Mouse (Mus musculus) layer of hippocampus, adult 11-12 months (tissue): ENCODE results near the gene Hist1h2bg.

ENCODE experiments used
- DNase-seq: peaks from one replicate; pipeline ENCODE4 v3.0.0; 2022; ENCODE audit warnings: low spot score

The Hist1h2bg gene

DNA sequence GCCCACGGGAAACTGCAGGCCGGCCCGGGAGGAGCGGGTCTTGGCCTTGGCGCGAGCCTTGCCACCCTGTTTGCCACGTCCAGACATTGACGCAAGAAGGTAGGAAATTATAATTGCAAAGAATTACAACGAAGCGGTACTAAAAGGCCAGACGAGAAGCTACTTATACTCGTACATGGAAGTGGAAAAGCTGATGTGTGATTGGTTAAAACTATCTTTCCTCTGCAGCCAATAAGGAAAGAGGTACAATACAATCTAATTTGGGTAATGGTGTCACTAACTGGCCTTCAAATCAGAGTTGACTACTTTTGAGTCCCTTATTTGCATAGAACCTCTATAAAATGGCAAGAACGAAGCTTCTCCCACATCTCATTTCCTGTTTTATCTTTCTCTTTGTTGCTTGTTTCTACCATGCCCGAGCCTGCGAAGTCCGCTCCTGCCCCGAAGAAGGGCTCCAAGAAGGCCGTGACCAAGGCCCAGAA is at the start of gene Hist1h2bg, which contains the start of gene Hist1h2ae:
Gene Hist1h2bg, plus strand, starts transcription at position 375 of the 482 bp plus-strand sequence.
Gene Hist1h2ae, minus strand, starts transcription at position 199 of the 482 bp plus-strand sequence.
- peak; percentile 78 for DNase-seq

DNA sequence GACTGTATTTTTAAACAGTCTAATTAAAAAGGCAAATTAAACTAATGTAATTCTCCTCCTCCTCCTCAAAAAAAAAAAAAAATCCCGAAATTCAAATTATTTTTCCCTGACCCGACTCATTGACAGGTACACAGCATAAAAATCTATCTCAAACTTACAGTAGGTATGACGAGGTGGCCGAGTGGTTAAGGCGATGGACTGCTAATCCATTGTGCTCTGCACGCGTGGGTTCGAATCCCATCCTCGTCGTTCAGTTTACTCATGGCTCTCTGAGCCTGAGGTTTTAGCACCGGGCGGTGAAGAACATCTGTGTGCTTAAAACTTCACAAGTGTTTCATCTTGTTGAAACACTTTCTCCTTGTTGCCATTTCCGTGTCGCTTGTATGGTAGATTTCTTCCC is 49.5 kb upstream of the Hist1h2bg start:
- peak; percentile 77 for DNase-seq

DNA sequence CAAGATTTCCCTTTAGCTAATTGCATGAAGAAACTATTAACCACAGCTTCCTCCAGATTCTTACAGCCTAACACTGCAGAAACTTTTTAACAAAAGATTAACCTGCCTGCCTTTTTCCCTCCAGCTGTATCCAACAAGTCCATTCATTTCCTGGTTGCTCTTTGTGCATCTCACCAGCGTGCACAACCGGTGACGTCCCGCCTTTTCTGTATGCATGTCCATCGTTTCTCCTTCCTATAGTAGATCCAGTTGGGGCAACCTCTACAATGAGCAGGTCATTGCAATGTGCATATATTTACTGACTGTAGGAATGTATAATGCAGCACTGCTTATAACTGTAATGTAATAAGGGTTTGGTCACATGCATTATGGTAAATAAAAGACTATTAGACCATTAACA is 47.2 kb upstream of the Hist1h2bg start:
- no peak for DNase-seq

DNA sequence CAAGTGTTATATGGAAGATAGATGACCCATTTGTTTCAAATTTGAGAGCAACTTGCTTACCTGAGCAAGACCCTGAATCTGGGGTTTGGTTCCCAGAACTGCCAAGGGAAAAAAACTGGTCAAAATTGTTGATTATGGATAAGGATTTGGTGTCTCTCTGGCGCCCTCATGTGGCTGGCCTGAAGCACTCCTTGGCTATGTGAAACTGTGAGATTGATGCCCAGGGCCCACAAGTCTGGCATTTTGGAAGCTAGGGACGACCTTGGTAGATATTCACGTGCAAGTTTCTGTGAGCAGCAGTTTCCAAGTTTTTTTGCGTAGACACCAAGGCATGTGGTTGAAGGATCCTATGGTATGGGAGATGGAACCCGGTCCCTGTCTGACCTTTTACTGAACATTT is 46.5 kb upstream of the Hist1h2bg start:
- DNase-seq, result peak; percentile 63

DNA sequence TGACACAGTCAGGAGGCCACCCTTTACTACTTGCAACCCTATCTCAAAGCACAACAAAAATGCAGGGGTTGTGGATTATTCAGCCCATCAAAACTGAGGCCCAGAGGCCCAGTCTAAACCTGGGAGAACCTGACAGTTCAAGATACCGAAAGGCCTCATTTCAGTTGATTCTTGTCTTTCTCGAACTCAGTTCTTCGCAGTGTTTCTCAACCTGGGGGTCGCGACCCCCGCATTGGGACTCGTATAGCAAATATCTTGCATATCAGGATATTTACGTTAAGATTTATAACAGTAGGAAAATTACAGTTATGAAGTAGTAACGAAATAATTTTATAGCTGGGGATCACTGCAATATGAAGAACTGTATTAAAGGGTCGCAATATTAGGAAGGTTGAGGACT is 45.3 kb upstream of the Hist1h2bg start:
- DNase-seq, result no peak

DNA sequence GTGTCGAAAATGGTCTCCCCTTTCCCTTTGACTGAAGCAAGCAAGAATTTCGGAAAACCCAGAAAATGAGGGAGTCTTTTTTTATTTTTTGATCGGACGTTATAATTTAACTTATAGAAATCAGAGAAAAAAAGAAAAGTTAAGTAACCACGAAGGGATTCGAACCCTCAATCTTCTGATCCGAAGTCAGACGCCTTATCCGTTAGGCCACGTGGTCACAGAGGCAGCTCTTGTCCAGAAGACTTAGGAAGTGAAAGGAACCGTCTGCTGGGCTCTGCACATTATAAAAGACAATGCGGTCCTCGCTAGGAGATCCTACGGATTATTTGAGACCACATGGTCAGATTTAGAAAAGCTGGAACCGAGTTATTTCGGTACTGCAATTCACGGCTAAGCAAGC is 44.9 kb upstream of the Hist1h2bg start:
- DNase-seq, result peak; percentile 96

DNA sequence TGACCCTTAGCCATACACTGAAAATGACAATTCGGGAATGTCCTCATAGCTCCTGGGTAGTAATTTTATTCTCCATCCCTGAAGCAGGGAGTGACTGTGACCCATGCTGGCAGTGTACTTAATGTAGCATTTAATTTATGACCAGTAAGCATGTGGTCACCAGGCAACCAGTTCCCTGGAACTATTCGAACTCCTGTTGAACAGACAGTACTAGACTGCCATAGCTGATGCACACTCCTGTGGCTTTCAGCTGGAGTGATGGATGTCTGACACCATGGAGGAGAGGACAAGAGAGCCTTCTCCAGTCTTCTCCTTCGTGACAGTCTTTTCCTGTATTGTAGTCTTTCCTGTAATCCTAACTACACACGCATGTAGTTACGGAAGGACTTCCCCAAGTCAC is 42.2 kb upstream of the Hist1h2bg start:
- DNase-seq, result no peak

DNA sequence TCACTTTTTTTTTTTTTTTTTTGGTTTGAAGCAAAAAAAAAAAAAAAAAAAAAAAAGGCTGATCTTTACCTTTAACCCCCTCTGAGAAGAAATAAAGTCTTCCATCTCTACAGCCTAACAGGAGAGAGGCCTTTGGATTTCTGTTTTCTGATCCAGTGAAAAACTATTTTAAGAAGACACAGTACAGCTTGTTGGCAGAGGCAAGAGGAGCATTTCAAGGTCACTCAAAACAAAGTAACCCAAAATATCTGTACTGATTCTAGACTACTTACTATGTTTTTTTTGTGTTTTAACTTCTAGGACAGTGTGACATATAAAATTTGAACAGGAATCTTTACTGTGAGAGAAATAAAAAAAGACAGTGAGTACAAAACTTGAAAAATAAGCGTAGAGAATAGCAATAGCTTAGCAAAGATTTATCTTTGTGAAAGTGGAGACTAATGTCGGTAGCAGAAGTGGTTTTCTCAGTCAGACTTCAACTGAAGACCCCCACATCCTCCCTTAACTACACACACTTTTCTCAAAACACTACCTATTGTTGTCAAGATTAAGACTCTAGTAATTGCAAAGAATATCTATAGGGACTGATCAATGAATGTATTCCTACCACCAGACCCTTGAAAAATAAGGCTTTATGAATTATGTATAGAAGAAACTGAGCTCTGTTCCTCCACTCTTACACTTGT is 41.6 kb upstream of the Hist1h2bg start:
- no peak for DNase-seq

DNA sequence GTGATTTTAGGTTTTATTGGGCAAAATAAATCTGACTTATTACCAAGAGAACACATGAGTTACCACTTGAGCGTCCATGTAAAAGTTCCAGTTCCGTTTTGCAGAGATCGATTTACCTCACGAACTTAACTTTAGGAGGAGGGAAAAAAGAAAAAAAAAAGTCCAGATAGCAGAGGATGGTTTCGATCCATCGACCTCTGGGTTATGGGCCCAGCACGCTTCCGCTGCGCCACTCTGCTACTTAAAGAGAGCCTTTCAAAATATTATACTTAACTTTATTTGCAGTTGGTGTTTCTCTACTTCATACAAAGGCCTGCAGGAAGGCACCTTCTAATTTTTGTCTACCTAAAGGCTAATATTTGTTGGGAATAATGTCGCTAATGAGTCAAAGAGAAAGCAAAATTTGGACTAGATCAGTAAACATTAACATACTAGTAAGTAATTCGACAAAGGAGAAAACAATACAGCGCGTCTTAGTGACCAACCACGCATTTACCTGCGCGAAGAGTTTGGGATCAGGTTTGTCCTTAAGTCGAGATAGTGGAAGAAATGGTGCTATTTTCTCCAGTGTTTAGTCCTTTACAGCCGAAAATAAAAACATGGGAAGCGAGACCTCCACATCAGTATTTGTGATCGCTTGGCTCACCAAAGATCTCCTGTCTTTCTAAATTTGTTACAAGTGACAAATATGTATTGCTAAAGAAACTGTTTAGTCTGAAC is 40.9 kb upstream of the Hist1h2bg start:
- peak; percentile 80 for DNase-seq

DNA sequence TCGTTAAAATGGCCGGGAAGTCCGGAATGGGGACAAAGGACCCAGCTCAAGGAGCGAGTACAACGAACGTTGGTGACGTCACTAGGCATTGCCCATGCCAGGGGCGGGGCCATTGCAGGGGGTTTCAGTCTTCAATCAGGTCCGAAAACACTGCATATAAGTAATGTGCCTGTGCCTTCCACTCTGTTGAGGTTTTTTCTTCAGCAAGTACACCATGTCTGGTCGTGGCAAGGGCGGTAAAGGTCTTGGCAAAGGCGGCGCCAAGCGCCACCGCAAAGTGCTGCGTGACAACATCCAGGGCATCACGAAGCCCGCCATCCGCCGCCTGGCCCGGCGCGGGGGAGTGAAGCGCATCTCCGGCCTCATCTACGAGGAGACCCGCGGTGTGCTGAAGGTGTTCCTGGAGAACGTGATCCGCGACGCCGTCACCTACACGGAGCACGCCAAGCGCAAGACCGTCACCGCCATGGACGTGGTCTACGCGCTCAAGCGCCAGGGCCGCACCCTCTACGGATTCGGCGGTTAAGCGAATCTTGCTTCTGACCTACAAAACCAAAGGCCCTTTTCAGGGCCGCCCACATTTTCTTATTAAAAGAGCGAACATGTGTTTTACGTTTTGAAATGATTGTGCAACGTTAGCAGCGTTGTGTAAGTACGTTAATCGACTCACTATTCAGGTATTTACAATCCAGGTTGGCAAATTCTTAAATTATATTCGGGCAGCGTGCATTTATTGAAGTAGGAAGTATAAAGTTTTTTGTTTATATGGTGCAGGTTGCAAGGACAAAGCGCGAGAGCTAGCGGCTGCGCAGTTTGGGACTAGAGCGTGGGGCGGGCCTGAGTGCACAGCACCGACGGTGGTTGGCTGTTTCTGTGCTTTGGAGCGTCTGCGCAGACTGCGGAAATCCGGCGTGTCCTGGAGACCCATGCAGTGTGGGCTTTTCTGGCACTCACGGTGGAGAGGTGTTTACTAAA is 40.0 kb upstream of the Hist1h2bg start, which contains the start of gene Hist1h4h:
Gene Hist1h4h, plus strand, starts transcription at position 150 of the 975 bp plus-strand sequence.
- DNase-seq, result peak; percentile 98

DNA sequence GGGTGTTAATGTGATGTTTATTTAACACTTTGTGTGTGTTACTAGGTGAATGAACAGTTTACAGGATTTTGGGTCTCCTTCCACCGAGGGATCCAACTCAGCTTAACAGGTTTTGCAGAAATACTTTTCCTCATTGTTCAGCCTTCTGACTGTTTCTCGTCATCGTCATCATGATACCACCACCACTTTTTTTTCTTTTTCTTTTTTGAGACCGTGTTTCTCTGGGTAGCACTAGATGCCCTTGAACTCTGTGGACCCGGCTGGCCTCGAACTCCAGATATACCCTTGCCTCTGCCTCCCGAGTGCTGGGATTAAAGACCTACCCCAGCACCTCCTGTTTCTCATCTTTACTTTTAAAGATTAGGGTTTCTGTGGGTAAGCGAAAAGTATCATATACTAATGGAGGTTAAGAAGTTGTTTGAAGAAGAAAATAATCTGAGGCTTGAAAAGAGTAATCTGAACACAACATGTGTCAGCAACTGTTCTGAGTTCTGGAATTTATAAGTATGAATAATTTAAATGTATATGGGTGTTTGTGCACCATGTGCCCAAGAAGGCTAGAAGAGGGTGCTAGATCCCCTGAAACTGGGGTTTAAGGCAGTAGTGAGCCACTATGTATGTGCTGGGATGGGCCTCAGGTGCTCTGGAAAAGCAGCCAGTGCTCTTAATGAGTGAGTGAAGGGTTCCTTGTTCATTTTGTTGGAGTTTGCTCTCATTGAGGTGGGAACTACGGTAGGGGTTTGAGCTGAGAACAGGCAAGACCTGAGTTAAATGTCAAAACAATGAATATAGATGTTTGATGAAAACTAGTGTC is 38.7 kb upstream of the Hist1h2bg start:
- DNase-seq, result no peak

DNA sequence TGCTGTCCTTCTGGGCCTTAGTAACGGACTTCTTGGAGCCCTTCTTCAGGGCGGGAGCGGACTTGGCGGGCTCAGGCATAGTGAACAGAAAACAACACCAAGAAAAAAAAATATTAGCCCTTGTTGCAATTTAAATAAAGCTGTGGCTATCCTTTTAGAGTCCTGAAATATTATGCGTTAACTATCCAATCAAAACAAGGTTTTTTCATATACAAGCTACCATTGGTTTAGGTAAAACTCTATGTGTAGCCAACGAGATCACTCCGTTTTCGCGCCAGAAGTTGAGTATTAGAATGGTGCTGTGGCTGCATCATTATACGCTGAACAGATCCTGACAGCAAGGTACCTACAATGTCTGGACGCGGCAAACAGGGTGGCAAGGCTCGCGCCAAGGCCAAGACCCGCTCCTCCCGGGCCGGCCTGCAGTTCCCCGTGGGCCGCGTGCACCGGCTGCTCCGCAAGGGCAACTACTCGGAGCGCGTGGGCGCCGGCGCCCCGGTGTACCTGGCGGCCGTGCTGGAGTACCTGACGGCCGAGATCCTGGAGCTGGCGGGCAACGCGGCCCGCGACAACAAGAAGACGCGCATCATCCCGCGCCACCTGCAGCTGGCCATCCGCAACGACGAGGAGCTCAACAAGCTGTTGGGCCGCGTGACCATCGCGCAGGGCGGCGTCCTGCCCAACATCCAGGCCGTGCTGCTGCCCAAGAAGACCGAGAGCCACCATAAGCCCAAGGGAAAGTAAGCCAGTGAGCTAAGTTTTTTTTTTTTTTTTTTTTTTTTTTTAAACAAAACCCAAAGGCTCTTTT is 37.4 kb upstream of the Hist1h2bg start, which contains the start of gene Hist1h2af:
Gene Hist1h2af, plus strand, starts transcription at position 347 of the 808 bp plus-strand sequence.
- peak; percentile 80 for DNase-seq

DNA sequence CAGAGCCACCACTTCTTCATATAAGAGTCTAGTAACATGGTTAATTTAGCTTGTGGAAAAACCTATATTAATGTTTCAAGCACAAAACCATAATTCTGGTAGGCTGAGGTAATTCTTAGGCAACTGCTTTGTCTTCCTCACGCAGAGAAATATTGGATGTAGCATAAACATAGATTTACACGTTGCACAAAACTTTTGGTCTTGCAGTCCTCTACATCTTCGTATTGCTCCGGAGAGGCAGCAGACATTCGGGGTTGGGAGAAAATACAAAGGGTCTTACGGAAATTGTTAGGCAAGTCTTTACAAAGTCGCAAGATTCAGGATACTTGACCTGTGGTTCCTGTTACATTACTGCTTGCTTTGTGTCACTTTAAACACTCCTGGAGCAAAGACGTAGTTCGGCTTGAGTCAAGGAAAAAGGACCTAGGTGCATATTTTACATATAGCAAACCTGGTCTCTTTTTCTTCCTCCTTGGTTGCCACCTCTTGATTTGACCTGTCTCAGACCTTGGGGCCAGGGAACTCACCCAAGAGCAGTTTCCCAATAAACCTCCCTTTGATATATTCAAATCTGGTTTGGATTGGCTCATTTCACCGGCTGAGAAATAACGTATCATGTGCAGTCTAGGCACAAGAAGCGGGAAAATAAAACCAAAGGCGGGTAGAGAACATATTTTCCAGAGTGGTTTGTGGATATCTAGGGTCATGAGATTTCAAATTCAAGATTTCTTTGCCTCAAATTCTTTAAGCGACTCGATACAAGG is 36.6 kb upstream of the Hist1h2bg start:
- no peak for DNase-seq

DNA sequence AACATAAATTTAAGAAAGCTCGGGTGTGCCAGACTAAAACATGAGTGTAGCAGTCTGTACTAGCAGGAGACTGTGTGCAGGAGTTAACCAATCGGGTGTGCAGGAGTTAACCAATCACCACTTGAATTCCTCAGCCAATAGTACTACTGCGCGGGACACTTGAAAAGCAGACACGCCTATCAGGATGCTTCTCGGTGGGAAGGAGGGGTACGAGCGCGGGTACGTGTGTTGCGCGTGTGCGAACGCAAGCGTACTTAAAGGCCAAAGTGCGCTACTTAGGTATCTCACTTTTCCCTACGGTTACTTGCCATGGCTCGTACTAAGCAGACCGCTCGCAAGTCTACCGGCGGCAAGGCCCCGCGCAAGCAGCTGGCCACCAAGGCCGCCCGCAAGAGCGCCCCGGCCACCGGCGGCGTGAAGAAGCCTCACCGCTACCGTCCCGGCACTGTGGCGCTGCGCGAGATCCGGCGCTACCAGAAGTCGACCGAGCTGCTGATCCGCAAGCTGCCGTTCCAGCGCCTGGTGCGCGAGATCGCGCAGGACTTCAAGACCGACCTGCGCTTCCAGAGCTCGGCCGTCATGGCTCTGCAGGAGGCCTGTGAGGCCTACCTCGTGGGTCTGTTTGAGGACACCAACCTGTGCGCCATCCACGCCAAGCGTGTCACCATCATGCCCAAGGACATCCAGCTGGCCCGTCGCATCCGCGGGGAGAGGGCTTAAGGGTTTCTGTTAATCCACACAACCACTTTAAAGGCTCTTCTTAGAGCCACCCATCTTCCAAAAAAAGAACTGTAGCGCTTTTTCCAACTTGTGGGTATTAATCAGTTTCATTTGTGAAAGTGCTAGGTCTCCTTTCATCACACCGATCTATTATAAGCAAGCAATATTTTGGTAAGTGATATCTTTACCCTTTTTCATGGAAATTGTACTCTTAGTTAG is 35.8 kb upstream of the Hist1h2bg start, which contains the start of gene Hist1h3g:
Gene Hist1h3g, plus strand, starts transcription at position 286 of the 939 bp plus-strand sequence.
- peak; percentile 91 for DNase-seq

DNA sequence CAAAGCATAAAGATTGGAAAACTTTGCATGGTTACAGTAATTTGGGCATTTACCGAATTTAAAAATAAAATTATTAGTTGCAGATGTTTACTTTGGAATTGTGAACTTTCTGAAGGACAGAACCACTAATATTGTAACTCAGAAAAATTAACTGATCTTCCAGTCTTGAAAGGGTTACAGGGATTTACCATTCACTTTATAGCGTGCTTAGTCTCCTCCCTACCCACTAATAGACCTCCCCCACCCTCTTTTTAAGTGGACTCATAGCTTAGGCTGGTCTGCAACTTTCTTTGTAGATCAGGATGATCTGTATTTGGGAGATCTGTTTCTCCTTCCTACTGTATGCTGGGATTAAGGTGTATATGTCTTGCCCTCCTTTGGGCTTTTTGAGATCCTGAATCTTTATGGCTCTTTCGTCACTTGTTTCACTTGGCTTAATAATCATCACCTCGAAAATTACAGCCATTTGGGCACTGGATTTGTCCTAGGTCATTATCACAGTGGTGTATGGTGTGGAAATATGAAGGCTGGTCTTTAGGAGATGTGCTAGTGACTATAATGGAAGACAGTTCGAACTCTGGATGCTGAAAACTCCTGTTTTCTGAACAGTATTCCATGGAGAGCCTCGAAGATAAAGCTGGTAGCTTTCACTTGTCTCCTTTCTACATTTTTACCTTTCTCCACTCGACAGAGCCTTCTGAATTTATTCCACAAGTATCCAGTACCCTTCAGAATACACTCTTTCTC is 34.9 kb upstream of the Hist1h2bg start:
- DNase-seq, result no peak

DNA sequence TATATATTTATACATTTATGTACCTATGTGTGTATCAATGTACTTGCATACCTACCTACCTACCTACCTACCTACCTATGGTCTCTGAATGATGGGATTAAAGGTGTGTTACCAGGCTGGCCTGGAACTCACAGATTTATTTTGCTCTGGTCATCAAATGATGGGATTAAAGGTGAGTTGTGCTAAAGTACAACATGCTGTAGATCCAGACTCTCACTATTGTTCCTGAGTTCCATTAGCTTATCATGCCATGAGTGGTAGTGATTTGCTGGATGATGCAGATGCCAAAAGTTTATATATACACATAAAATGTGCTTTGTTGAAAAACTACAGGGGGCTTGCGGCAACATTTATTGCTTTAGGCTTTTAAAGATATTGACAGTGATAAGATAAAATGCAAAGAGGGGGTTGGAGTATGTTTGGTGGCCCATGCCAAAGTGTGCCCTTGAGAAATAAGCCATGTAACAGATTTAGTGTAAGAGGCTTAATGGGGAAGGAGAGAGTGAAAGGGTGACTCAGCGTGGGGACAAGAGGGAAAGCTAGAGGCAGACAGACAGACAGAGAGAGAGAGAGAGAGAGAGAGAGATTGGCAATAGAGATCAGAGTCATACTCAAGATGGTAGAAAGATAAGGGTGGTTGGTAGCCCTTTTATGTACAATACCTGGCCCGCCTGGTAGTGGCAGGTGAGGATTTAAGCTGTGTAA is 34.0 kb upstream of the Hist1h2bg start:
- no peak for DNase-seq

DNA sequence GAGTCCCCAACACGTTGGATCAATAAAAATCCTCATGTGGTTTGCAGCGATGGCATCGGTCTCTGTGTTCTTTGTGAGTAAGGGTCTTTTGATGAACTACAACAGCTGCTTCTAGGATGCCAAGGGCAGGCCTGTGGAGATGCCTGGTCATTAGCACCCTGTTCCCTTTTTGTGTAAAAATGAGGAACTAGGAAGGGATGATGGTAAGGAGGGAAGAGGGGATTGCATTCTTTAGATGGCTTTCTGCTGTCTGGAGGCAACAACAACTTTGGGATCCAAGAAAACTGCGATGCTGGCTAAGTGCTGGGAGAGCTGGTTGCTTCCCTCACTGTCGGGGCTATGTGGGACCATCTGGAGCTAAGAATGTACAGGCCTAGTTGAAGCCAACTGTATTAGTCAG is 32.9 kb upstream of the Hist1h2bg start:
- no peak for DNase-seq
